Mouse (Mus musculus) T-helper 2 cell (primary cell): ENCODE data around the gene Try4.
"Not testable (repeated sequence)": the region's sequence is repeated elsewhere in the genome, so short reads cannot be mapped to it uniquely, and the experiment has no call there.

Source experiments
- in situ Hi-C: fragments of 300-600 bp; cut with MboI, MseI; formaldehyde crosslinking; loops from one replicate; pipeline ENCODE4 v1.15.1; 2025; ENCODE audit warnings: high pct_unique_total_duplicates

Try4 gene

DNA sequence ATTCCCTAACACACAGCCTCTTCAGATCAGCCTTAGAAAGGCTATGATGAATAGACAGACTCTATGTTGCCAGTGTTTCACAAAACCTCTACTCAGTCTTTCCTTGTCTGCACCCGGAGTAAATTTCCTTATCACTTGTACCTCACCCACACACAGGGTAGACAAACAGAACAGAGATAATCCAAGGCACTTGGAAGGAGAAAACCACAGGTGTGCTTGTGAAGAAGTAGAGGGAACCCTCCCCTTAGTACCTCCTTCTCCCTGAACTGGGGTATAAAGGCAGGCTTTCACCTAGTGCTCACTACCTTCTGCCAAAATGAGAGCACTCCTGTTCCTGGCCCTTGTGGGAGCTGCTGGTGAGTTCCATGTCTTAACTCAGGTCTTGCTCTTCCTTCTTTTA, at the start of gene Try4:
TSS of gene Try4 (plus strand) at position 301 of the 400 bp plus-strand sequence.
- in situ Hi-C loops = no loop called here

DNA sequence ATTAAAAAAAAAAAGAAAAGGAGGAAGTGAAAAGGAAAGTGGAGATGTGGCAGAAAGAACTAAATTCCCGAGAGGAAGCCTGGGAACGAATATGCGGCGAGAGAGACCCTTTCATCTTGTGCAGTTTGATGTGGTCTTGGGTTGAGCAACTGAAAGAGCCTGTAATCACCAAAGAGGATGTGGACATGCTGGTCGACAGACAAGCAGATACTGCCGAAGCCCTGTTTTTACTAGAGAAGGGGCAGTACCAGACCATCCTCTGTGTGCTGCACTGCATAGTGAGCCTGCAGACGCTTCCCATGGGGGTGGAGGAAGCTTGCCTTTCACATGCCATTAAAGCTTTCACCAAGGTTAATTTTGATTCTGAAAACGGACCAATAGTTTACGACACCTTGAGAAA, 48.8 kb upstream of the Try4 start:
- in situ Hi-C loops = not testable (repeated sequence)

DNA sequence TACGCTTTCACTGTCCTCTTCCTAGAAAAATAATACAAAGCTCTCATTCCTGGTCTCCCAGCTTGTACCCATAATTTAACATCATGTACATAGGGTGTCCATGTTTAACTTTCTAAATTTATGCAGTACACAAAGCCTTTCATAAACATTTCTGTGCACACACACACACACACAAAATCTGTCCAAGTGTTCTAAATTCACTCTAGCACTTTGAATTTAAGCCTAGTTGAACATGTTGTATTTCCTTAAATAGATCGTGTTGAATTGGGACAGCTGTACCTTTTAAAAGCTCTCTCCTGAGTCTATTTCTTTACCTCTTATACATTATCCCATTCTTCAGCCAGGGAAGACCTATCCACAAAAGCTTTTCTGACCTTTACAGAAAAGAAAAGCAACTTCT, 45.6 kb upstream of the Try4 start:
- in situ Hi-C loops = no loop called here

DNA sequence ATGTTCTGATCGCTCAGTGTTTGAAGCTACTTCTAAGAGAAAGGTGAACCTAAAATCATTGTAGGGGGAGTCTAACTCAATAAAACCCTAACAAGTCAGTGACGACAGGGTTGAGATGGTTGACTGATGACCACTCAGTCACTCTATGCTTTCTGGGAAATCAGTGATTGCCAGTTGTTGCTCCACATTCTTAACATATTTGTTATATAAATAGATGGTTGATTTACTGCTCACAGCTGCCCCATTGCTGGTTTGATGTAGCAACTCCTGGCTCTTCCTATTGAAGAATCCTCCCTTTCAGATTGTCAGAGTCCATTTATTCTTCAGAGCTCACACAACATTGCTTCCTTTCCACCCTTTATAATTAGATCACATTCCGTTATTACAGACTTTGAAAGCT, 44.6 kb upstream of the Try4 start:
- in situ Hi-C loops = no loop called here

DNA sequence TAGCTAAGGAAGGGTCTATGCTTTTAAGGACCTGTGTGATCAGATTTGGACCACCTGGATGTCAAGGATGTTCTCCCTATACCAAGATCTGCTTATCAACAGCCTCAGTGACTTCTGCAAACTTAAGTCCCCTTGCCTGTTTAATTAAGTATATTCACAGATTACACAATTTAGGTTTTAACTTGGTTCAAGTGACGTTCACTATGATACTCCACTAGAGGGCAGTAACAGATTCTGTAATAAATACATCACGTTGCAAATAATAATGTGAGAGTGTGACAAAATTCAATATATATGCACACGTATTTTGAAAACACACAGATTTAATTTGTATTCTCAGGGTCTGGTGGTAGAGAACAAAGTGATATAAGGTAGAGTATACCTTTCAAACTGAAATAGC, 39.3 kb upstream of the Try4 start:
- in situ Hi-C loops = no loop called here

DNA sequence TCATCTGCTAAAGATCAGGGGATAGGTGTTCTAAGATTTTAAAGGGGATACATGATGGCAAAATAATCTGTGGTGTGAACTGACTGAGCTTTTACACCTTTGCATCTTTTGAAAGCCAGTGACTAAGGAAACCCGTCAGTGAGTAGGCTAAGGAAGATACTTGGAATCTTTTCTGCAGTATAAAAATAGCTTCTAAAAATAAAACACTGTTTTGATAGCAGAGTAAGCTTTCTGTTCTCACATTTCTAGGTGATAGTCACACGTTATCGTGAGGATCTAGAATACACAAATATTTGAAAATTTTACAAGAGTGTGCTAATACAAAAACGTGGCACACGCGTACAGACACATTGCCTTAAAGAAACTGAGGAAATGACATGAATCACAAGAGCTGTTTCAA, 35.9 kb upstream of the Try4 start:
- in situ Hi-C loops = no loop called here

DNA sequence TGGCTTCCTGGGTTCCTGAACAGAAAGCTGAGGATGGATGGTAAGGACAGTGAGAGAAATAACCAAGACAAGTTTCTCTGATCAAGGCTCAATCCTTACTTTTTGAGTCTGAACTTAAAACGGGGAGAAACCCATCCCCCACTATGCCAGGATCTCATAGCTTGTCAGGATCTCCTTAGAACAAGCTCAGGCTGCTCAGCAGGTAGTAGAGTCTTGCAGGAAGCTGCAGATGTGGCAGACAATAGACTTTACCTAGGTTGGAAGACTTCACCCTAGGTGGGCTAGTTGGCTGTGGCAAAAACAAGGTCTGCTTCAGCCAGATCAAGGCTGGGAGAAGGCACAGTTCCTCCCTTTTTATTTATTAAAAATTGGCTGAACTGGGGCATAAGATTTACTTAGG, 3.8 kb upstream of the Try4 start:
- in situ Hi-C loops = no loop called here

DNA sequence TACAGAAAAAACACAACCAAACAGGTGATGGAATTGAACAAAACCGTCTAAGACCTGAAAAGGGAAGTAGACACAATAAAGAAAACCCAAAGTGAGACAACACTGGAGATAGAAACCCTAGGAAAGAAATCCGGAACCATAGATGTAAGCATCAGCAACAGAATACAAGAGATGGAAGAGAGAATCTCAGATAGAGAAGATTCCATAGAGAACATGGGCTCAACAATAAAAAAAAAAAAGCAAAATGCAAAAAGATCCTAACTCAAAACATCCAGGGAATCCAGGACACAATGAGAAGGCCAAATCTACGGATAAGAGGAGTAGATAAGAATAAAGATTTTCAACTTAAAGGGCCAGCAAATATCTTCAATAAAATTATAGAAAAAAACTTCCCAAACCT, 14.7 kb downstream of the Try4 start, which contains the start of gene Try5:
TSS of gene Try5 (minus strand) at position 101 of the 400 bp plus-strand sequence.
- in situ Hi-C loops = not testable (repeated sequence)

DNA sequence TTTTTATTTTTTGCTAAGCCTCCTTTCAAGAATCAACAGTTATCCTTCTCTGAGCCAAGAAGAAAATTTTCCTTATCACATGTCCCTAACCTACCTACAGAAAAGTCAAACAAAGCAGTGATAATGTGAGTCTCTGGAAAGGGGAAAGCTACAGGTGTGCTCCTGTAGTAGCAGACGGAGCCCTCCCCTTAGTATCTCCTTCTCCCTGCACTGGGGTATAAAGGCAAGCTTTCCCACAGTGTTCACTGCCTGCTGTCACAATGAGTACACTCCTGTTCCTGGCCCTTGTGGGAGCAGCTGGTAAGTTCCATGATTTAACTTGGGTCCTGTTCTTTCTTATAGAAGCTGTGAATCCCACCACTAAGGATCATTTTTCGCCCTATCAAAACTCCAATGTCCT, 51.9 kb downstream of the Try4 start, which contains the start of gene Try10:
TSS of gene Try10 (plus strand) at position 174 of the 400 bp plus-strand sequence.
- in situ Hi-C loops = no loop called here
